Mouse (Mus musculus): ENCODE results near the gene Sdf4. TPM values are rescaled to one million over a fixed set of nuclear protein-coding genes. Genes with fewer than 3 reads are reported as not detected.
A peak's percentile ranks its signal among the peaks of the same experiment; 100 is the strongest.

The Sdf4 gene
- polyA plus RNA-seq, 1 experiment from 2014 or later, result 129 TPM

DNA sequence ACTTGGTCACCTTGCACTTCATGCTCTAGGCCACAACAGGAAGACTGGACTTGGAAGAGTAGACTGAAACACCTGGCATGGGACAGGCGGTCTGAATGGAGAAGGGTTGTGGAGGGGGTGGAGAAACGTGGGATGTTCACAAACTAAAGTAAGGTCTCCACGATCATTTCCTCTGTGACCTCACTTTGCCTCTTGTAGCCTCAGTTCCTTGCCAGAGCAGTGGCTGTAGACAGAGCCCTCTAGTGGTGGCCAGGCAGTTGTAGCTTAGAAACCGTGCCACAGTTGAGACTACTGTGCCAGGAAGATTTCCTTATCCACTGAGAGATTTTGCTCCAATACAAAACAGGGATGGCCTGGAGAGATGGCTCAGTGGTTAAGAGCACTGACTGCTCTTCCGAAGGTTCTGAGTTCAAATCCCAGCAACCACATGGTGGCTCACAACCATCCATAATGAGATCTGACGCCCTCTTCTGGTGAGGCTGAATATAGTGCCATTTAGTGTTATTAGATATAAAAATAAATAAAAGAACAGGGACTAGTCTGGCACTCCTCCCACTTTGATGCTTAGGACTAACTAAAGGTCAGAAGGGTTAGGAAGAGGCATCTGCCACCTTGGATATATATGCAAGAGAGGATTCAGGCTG is 40.9 kb downstream of the Sdf4 start:
- no peak overlapping the region for H3K9ac ChIP-seq
- H3K4me2 ChIP-seq (replicated peaks), result no peak overlapping the region
- H3K27ac ChIP-seq, result no peak overlapping the region
- WGBS, result 47% methylated on average over 6 of the region's 6 CpGs
- H3K4me3 ChIP-seq, result no peak overlapping the region
- H3K27me3 ChIP-seq, result peaks cover 28% of the 10 kb centered on the region
- no peak for ATAC-seq (ENCODE audit: low FRiP score)
- no peaks in the 10 kb centered on the region for H3K9me3 ChIP-seq (replicated peaks)
- peaks cover 30% of the 10 kb centered on the region for H3K4me1 ChIP-seq
- peaks cover 6% of the 10 kb centered on the region for H3K36me3 ChIP-seq

DNA sequence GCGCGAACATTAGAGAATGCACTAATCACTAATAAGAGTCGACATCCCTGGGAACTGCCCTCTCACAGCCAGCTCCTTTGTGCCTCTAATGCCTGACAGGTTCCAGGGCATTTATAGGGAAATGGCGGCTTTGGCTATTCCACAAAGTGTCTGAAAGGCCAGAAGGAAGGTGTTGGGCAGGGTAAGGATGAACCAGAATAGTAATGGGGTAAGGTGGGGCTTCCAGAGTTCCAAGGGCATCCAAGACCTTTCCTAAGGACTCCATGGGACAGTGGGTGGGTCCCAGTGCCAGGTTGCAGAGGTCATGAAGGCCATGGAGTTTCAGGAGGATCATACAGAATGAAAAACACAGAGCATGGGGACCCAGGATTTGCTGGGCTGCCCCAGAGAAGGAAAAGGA is 41.6 kb downstream of the Sdf4 start:
- H3K4me3 ChIP-seq, result peak overlapping the region; percentile 23; the same call in 1 of the 2 replicates

DNA sequence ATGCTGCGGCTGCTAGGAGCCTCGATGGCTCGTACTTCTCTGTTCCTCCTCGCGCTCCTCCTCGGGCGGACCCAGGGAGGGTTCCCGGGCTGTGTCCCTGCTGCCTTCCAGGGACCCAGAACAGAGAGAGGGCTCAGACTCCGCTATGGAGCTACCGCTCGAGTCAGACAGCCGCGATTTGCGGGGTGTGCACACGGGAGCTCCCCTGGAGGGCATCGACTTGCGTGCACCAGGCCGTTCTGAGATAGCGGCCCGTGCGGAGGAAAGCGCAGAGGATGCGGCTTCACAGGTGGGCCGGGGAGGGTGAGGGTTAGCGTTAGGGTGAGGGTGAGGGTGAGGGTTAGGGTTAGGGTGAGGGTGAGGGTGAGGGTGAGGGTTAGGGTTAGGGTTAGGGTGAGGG is 42.2 kb downstream of the Sdf4 start:
- Histone ChIP-seq H3K27me3 (peaks cover 28% of the 10 kb centered on the region), H3K4me2 (replicated peaks) (peak overlapping the region; percentile 48), H3K27ac (no peak overlapping the region), H3K9me3 (replicated peaks) (no peaks in the 10 kb centered on the region), H3K4me3 (peak overlapping the region; percentile 23), H3K36me3 (no peaks in the 10 kb centered on the region), H3K9ac (peak overlapping the region; percentile 49), H3K4me1 (peaks cover 30% of the 10 kb centered on the region)
- WGBS, result 6% methylated on average over 25 of the region's 25 CpGs
- ATAC-seq (ENCODE audit: low FRiP score), result no peak

More for the DNA sequence above, 41.6 kb downstream of the Sdf4 start:
- peak overlapping the region; percentile 49; the same call in 1 of the 2 replicates for H3K9ac ChIP-seq
- 52% methylated on average over 4 of the region's 4 CpGs for WGBS
- no peak overlapping the region for H3K27ac ChIP-seq
- H3K4me1 ChIP-seq, result peaks cover 30% of the 10 kb centered on the region
- H3K9me3 ChIP-seq (replicated peaks), result no peaks in the 10 kb centered on the region
- H3K36me3 ChIP-seq, result peaks cover 3% of the 10 kb centered on the region; the same call in 1 of the 2 replicates
- H3K27me3 ChIP-seq, result peaks cover 28% of the 10 kb centered on the region
- no peak overlapping the region for H3K4me2 ChIP-seq (replicated peaks)
- ATAC-seq (ENCODE audit: low FRiP score), result no peak

DNA sequence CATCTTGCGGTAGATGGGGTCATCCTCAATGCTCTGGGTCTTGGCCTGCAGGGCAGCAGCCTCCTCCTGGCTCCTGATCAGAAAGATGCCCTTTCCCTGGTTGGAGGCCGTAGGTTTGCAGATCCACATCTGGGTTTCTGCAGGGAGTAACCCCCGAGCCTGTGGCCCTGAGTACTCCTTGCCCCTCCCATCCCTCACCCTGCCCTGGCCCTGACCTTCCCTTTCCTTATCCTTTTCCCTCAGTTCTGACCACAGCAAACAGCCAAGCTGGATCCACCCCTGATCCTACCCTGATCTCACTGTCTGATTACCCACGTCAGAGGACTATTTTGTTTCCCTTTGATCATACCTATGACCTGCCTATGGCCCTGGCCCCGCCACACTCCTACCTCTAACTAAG is 52.1 kb downstream of the Sdf4 start:
- H3K9ac ChIP-seq, result no peak overlapping the region
- H3K4me3 ChIP-seq, result no peak overlapping the region
- H3K36me3 ChIP-seq, result no peaks in the 10 kb centered on the region
- WGBS, result 77% methylated on average over 5 of the region's 5 CpGs
- H3K4me1 ChIP-seq, result no peaks in the 10 kb centered on the region
- H3K27ac ChIP-seq, result no peak overlapping the region
- H3K27me3 ChIP-seq, result no peaks in the 10 kb centered on the region
- H3K4me2 ChIP-seq (replicated peaks), result no peak overlapping the region
- H3K9me3 ChIP-seq (replicated peaks), result no peaks in the 10 kb centered on the region
- no peak for ATAC-seq (ENCODE audit: low FRiP score)

DNA sequence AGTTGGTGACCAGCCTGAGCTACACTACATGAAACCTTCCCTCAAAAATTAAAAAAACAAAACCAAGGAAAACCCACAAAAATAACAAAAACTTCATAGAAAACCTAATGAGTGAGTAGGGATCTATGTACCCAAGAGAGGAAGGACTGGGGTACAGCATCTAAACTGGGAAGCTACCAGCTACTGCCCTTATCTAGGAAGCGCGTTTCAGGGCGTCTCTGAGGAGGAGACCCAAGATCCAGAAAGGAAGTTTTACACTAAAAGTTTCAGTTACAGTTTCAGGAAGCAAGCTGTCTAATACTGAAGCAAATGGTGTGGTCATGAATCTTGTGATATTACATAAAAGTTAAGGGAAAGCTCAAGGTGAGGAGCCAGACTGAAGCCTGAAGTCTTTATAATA is 57.1 kb downstream of the Sdf4 start:
- 83% methylated on average over 3 of the region's 3 CpGs for WGBS

DNA sequence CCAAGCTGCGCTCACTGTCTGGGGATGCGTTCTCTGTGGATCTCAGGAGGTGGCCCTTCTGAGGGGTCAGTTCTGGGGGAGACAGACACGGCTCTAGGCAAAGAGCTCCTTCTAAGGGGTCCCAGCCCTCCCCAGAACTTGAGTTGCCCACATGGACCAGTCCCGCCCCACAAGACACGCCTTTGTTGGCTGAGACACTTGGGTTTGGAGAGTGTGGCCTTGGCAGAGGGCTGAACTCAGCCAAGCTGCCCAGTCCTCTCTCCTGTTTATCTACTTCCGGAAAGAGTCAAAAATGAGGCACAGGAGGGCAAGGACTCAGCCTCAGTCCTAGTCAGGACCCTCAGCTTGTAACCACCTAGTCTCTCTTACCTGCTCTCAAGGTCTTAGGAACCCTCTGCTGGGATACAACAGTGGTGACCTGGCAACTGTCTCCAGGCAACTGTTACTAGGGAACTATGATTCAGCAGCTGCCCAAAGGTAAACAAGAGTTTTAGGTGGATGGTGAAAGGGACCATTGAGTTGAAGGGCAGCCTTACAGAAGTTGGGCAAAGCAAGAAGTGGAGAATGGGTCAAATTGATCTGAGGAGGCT is 57.8 kb downstream of the Sdf4 start:
- no peaks in the 10 kb centered on the region for H3K27me3 ChIP-seq
- H3K4me2 ChIP-seq (replicated peaks), result no peak overlapping the region
- no peaks in the 10 kb centered on the region for H3K4me1 ChIP-seq
- no peak overlapping the region for H3K9ac ChIP-seq
- no peak overlapping the region for H3K27ac ChIP-seq
- H3K9me3 ChIP-seq (replicated peaks), result no peaks in the 10 kb centered on the region
- no peak overlapping the region for H3K4me3 ChIP-seq
- 71% methylated on average over 6 of the region's 6 CpGs for WGBS
- ATAC-seq (ENCODE audit: low FRiP score), result no peak
- no peaks in the 10 kb centered on the region for H3K36me3 ChIP-seq

More for the DNA sequence above, 57.1 kb downstream of the Sdf4 start:
- Histone ChIP-seq H3K4me1 (no peaks in the 10 kb centered on the region), H3K9ac (no peak overlapping the region), H3K4me2 (replicated peaks) (no peak overlapping the region), H3K4me3 (no peak overlapping the region), H3K9me3 (replicated peaks) (no peaks in the 10 kb centered on the region), H3K27me3 (no peaks in the 10 kb centered on the region), H3K36me3 (no peaks in the 10 kb centered on the region), H3K27ac (no peak overlapping the region)
- no peak for ATAC-seq (ENCODE audit: low FRiP score)

DNA sequence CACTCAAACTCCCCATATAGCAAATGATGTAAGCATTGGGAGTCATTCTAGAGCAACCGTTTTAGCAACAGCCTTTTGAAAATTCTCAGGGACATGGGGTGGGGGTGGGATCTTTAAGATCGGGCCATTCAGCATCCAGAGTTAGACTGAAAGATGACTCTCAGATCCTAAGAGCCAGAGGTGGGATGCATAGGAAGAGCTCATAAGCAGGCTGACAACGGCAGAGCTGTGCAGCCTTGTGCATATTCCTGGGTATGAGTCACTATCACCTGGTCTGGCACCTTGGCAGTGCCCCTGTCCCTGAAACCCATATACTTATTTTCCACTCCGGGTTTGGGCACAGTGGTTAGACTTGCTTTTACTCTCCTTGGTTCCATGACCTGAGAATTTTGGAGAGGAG is 60.4 kb downstream of the Sdf4 start:
- H3K9ac ChIP-seq, result no peak overlapping the region
- no peaks in the 10 kb centered on the region for H3K36me3 ChIP-seq
- H3K4me3 ChIP-seq, result no peak overlapping the region
- 85% methylated on average over 4 of the region's 4 CpGs for whole genome bisulfite sequencing
- H3K4me2 ChIP-seq (replicated peaks), result no peak overlapping the region
- no peaks in the 10 kb centered on the region for H3K27me3 ChIP-seq
- H3K4me1 ChIP-seq, result no peaks in the 10 kb centered on the region
- ATAC-seq (ENCODE audit: low FRiP score), result no peak
- no peaks in the 10 kb centered on the region for H3K9me3 ChIP-seq (replicated peaks)
- H3K27ac ChIP-seq, result no peak overlapping the region

DNA sequence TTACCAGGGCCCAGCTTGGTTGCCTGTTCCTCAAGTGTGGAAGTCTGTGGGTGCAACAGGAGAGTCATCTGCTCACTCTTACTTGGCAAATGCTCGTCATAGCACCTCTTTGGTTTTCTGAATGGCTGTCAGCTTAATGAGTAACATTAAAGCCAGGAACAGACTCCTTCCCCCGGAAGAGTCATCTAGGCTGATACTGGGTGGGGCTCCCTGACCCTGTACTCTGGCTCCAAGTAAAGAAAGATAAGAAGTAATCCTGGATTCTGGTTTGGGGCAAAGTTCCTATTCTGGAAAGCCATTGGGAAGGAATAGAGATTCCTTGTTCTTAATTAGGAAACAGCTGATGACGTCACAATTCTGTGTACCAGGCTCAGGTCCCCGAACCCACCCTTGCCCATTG is 61.5 kb downstream of the Sdf4 start:
- no peak overlapping the region for H3K9ac ChIP-seq
- no peak overlapping the region for H3K4me3 ChIP-seq
- H3K27me3 ChIP-seq, result no peaks in the 10 kb centered on the region
- ATAC-seq (ENCODE audit: low FRiP score), result no peak
- H3K9me3 ChIP-seq (replicated peaks), result no peaks in the 10 kb centered on the region
- no peak overlapping the region for H3K27ac ChIP-seq
- H3K36me3 ChIP-seq, result no peaks in the 10 kb centered on the region
- WGBS, result 94% methylated on average over 4 of the region's 4 CpGs
- H3K4me1 ChIP-seq, result no peaks in the 10 kb centered on the region
- H3K4me2 ChIP-seq (replicated peaks), result no peak overlapping the region

DNA sequence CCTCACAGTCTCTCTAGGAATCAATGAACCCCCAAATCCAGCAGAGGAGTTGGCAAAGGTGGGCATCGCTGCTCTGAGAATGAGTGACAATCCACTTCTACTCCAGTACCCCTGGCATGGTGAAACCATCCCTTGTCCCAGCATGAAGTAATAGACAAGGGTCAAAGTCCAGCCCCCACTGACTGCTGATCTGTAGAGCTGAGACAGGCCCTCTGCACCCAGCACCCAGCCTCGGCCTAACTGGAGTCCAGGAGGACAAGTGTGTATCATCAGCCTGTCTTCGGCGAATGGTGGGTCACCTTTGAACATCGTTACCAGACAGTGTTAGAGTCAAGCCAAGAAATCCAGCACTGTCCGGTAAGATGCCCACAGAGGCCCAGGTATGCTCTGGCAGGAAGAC is 61.9 kb downstream of the Sdf4 start:
- Histone ChIP-seq H3K36me3 (no peaks in the 10 kb centered on the region), H3K9me3 (replicated peaks) (no peaks in the 10 kb centered on the region), H3K4me1 (no peaks in the 10 kb centered on the region), H3K4me2 (replicated peaks) (no peak overlapping the region), H3K9ac (no peak overlapping the region), H3K27me3 (no peaks in the 10 kb centered on the region; the same call in 1 of the 2 replicates), H3K27ac (no peak overlapping the region), H3K4me3 (no peak overlapping the region)
- WGBS, result 95% methylated on average over 6 of the region's 6 CpGs
- no peak for ATAC-seq (ENCODE audit: low FRiP score)

DNA sequence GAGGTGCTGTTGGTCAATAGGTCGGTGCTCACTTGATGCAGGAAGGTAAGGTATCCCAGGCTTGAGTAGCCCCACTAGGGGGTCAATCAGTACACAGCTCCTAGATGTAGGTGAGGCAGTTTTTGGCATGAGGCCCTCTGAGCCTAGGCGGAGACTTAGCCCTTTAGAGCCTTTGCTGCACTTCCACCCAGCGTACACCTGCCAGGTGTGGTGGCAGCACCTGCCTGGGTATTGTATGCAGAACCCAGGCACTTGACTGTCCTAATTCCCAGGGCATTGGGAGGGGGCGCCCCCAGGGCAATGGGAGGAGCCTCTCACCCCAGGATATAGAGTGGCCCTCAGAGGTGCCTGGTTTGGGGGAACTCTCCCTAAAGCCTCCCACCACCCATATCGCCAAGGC is 62.5 kb downstream of the Sdf4 start:
- Histone ChIP-seq H3K4me1 (no peaks in the 10 kb centered on the region), H3K4me3 (no peak overlapping the region), H3K9ac (no peak overlapping the region), H3K9me3 (replicated peaks) (no peaks in the 10 kb centered on the region), H3K36me3 (no peaks in the 10 kb centered on the region), H3K4me2 (replicated peaks) (no peak overlapping the region), H3K27me3 (no peaks in the 10 kb centered on the region; the same call in 1 of the 2 replicates), H3K27ac (no peak overlapping the region)
- 83% methylated on average over 5 of the region's 5 CpGs for WGBS
- no peak for ATAC-seq (ENCODE audit: low FRiP score)

DNA sequence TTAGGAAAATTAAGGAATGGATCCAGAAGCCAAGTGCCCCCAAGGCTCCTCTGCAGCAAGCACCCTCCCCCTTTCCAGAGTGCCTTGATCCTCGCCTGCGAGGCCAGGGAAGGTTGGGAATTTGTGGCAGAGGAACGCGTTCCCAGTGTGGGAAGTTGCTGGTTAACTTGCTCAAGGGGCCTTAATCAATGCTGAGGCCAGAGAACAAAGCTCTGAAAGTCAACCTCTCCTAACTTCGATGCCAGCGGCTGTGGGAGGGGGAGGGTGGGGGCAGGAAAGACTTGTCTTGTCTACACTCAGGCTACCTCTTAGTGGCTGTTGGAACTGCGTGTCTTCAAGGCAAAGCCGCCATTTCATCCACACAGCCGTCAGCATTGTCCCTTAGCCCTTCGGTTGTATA is 65.0 kb downstream of the Sdf4 start:
- no peak overlapping the region for H3K9ac ChIP-seq
- 64% methylated on average over 10 of the region's 10 CpGs for WGBS
- H3K4me1 ChIP-seq, result no peaks in the 10 kb centered on the region
- H3K4me3 ChIP-seq, result no peak overlapping the region
- no peak overlapping the region for H3K27ac ChIP-seq
- H3K36me3 ChIP-seq, result no peaks in the 10 kb centered on the region
- ATAC-seq (ENCODE audit: low FRiP score), result no peak
- H3K9me3 ChIP-seq (replicated peaks), result no peaks in the 10 kb centered on the region
- no peaks in the 10 kb centered on the region; the same call in 1 of the 2 replicates for H3K27me3 ChIP-seq
- no peak overlapping the region for H3K4me2 ChIP-seq (replicated peaks)

DNA sequence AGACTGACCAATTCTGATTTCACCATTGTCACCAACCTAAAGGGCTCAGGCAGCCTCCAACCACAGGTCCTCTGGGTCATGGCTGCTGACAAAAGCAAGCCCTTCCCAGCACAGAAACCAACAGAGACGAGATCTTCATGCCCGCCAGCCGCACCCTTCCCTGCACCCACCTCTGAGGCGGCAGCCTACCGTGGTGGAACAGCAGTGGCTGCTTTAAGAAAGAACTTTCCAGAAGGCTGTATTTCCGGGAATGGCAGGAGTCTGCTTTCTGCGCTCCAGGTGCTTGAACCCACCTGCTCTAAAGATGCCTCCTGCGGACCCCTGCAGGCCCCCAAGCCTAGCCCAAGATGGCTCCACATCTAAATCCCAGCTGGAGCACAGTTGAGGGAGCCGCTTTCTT is 66.2 kb downstream of the Sdf4 start:
- Histone ChIP-seq H3K4me3 (no peak overlapping the region), H3K9ac (no peak overlapping the region), H3K9me3 (replicated peaks) (no peaks in the 10 kb centered on the region), H3K36me3 (no peaks in the 10 kb centered on the region), H3K27ac (no peak overlapping the region), H3K4me2 (replicated peaks) (no peak overlapping the region), H3K4me1 (peaks cover 3% of the 10 kb centered on the region), H3K27me3 (no peaks in the 10 kb centered on the region; the same call in 1 of the 2 replicates)
- no peak for ATAC-seq (ENCODE audit: low FRiP score)
- WGBS, result 72% methylated on average over 9 of the region's 9 CpGs

DNA sequence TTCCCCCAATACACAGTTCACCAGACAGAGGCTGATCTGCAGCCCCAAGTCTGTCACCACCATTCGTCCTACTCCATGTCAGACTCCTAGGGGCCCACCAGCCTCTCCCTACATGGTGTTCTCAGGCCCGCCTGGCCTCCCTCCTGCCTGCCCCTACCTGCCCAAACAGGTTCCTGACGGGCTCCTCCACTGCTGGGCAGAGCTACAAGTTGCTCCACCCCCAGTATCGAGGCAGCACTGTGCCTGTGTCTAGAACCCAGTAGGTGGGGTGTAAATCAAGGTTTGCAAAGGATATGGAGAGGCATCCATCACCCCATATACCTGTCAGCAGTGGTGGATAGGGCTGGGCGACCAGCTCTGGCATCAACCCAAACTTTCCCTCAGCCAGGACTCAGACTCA is 66.6 kb downstream of the Sdf4 start, which contains the start of gene Ttll10:
Gene Ttll10 (minus strand): TSS at position 154 of the 400 bp plus-strand sequence.
- Histone ChIP-seq H3K9ac (no peak within 1 kb of the TSS), H3K36me3 (no peaks in the 10 kb centered on the region), H3K27ac (no peak within 1 kb of the TSS), H3K4me2 (replicated peaks) (no peak within 1 kb of the TSS), H3K9me3 (replicated peaks) (no peaks in the 10 kb centered on the region), H3K27me3 (no peaks in the 10 kb centered on the region; the same call in 1 of the 2 replicates), H3K4me3 (no peak within 1 kb of the TSS), H3K4me1 (peaks cover 8% of the 10 kb centered on the region)
- WGBS, result 57% methylated on average over 5 of the region's 5 CpGs
- ATAC-seq (ENCODE audit: low FRiP score), result no peak

Measured in hindbrain, embryonic 12.5 days (tissue).